Mouse (Mus musculus) skeletal muscle tissue, adult 2 months (tissue): ENCODE data around the gene Cyyr1.
"Not testable (repeated sequence)": the region's sequence is repeated elsewhere in the genome, so short reads cannot be mapped to it uniquely, and the experiment has no call there.

Source experiments
- DNase-seq: peaks from one replicate; pipeline ENCODE4 v3.0.0-alpha.2; 2012; ENCODE audit warnings: low read depth, low spot score

Cyyr1 gene

GRCm38 (mm10) chr16:85553297-85553696 lies at the start of gene Cyyr1:
Gene Cyyr1, minus strand, starts transcription at chr16:85553397.
- DNase-seq: not testable (repeated sequence)

- DNase-seq: no peak
Measured at GRCm38 (mm10) chr16:85588844-85589243, 35.6 kb upstream of the Cyyr1 start.

- no peak for DNase-seq
Measured at GRCm38 (mm10) chr16:85587573-85588226, 34.5 kb upstream of the Cyyr1 start.

GRCm38 (mm10) chr16:85566474-85566873 lies 13.3 kb upstream of the Cyyr1 start:
- DNase-seq: no peak

GRCm38 (mm10) chr16:85553838-85554237 lies 641 bp upstream of the Cyyr1 start:
- no peak for DNase-seq

- not testable (repeated sequence) for DNase-seq
Measured at GRCm38 (mm10) chr16:85551976-85552375, 1.2 kb downstream of the Cyyr1 start.

- no peak for DNase-seq
Measured at GRCm38 (mm10) chr16:85549971-85550567, 3.1 kb downstream of the Cyyr1 start.

GRCm38 (mm10) chr16:85546519-85546918 lies 6.7 kb downstream of the Cyyr1 start:
- no peak for DNase-seq

GRCm38 (mm10) chr16:85541676-85542273 lies 11.4 kb downstream of the Cyyr1 start:
- no peak for DNase-seq

- DNase-seq: no peak
Measured at GRCm38 (mm10) chr16:85541023-85541422, 12.2 kb downstream of the Cyyr1 start.

- DNase-seq: no peak
Measured at GRCm38 (mm10) chr16:85538367-85538766, 14.8 kb downstream of the Cyyr1 start.

GRCm38 (mm10) chr16:85536075-85536474 lies 17.1 kb downstream of the Cyyr1 start:
- DNase-seq: no peak

- DNase-seq: no peak
Measured at GRCm38 (mm10) chr16:85527743-85528620, 25.2 kb downstream of the Cyyr1 start.

- no peak for DNase-seq
Measured at GRCm38 (mm10) chr16:85524589-85524988, 28.6 kb downstream of the Cyyr1 start.

GRCm38 (mm10) chr16:85507264-85507663 lies 45.9 kb downstream of the Cyyr1 start:
- DNase-seq: no peak

GRCm38 (mm10) chr16:85505108-85505507 lies 48.1 kb downstream of the Cyyr1 start:
- no peak for DNase-seq

- no peak for DNase-seq
Measured at GRCm38 (mm10) chr16:85503416-85503815, 49.8 kb downstream of the Cyyr1 start.

GRCm38 (mm10) chr16:85495837-85496236 lies 57.4 kb downstream of the Cyyr1 start:
- no peak for DNase-seq

GRCm38 (mm10) chr16:85488105-85488607 lies 65.0 kb downstream of the Cyyr1 start:
- no peak for DNase-seq

- DNase-seq: no peak
Measured at GRCm38 (mm10) chr16:85487266-85487665, 65.9 kb downstream of the Cyyr1 start.

- DNase-seq: no peak
Measured at GRCm38 (mm10) chr16:85484557-85484956, 68.6 kb downstream of the Cyyr1 start.

GRCm38 (mm10) chr16:85474552-85475071 lies 78.6 kb downstream of the Cyyr1 start:
- DNase-seq: no peak
